Mouse (Mus musculus): Measurements from ENCODE around the gene Lat.
"Not testable (repeated sequence)": the region's sequence is repeated elsewhere in the genome, so short reads cannot be mapped to it uniquely, and the experiment has no call there.

The Lat gene

DNA sequence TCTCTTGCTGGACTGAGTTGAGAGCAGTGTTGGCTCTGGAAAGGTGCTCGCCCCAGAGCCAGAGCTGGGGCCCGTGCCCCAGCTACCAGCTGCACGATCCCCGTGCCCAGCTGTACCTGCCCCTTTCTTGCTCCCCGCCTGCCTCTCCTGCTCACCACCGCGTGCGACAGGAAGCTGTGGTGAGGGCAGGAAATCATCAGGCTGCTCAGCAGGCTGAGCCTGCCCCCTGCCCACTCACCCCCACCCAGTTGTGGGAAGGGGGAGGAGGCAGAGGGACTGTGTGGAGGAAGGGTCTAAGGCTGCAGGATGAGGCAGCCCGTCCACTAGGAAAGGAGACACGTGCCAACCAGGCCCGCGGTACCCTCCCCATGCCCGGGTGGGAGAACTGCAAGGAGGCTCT is at the start of gene Lat:
Lat (minus strand) TSS at position 178 of the 400 bp plus-strand sequence.
- DNase-seq (ENCODE audit: low spot score), result no peak

DNA sequence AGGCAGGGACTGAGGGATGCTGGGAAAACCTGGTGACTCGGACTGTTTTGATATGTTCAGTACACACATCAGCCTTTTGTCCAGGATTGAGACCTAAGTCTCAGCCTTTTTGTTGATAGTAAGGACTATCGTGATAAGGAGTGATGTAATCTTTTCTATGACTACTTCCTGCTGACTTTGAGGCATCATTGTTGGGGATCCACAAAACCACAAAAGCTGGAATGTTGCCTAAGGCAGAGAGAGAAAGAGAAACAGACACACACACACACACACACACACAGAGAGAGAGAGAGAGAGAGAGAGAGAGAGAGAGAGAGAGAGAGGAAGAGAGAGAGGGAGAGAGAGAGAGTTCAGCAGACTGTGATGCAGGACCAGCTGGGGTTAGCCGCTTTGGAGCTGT is 49.1 kb upstream of the Lat start:
- DNase-seq (ENCODE audit: low spot score), result no peak

DNA sequence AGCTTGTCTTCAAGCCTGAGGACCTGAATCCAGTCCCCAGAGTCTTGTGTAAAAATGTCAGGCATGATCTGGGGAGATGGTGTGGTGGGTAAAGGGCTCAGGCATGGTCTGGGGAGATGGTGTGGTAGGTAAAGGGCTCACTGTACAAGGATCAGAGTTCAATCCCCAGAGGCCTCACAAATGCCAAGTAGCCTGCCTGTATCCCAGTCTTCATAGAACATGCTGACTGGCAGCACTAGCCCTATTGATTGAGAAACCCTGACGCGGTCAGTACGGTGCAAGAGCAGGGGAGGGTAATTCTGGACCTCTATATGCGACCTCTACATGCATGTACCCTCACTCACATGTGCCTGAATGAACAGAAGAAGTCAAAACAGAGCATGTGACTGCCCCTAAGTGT is 48.2 kb upstream of the Lat start:
- DNase-seq (ENCODE audit: low spot score), result no peak

DNA sequence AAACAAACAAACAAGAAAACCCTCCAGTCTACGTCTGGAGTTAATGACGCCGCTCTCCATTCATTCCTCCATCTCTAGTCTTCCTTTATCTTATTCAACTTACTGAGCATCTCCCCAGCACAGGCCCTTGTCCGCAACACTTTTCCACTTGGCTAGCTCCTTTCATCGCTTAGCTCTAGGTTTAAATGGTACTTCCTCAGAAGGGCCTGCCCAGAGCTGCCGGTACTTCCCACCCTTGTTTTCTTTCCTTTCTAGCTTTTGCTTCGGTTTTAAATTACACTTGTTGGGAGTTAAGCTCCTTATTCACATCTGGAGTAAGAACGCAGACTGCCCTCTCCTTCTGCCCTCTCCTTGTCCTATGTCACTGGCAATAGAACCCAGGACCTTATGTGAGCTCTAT is 47.7 kb upstream of the Lat start:
- no peak for DNase-seq (ENCODE audit: low spot score)

DNA sequence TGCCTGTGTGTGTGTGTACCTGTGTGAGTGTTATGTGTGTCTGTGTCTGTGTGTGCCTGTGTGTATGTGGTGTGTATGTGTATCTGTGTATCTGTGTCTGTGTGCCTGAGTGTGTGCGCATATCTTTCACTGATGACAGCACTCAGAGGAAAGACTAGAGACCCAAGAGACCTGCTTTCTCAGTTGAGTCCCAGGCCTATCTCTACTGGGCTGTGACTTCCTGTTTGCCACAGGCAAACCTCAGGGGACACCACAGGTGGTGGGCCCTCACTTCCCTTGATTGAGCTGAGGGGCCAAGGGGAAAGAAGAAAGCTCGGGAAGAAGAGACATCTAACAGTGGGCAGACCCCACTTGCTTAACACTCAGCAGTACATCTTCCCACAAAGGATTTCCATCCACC is 47.2 kb upstream of the Lat start:
- DNase-seq (ENCODE audit: low spot score), result no peak

DNA sequence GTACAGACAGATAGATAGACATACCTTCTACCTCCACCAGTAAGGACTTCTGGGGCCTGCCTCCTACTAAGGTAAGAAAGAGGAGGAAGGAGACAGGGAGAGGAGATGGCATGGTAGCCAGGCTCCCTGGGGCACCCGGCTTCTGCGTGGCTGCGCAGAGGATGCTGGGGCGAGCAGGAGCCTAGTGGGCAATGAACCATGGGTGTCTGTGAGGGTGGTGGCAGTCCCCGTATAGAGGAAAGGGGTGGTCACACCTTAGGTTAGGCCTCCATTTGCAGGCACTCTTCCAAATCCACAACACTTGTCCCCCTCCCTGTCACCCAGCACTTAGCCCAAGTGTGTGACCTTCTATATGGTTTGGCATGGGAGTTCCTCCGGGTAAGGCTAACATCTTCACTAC is 45.4 kb upstream of the Lat start, which contains the start of gene Cd19:
Cd19 (minus strand) TSS at position 165 of the 400 bp plus-strand sequence.
- DNase-seq (ENCODE audit: low spot score), result no peak

DNA sequence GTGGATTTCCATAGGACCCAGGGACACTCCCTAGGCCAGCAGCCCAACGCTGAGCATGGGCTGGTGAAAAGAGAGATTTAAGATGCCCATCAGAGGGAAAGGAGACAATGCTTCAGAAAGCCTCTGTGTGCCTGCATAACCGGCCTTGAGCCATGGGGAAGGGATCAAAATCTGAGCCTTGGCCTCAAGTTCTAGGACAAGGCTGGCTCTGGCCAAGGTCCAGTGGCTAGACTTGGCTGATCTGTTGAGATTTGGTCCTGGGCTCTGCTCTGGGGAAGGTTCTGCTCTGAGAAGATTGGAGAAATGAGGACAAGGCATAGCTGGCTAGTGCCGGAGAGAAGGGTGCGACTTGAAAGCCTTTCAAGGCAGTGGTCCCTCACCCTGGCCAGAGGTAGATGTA is 41.7 kb upstream of the Lat start:
- no peak for DNase-seq (ENCODE audit: low spot score)

DNA sequence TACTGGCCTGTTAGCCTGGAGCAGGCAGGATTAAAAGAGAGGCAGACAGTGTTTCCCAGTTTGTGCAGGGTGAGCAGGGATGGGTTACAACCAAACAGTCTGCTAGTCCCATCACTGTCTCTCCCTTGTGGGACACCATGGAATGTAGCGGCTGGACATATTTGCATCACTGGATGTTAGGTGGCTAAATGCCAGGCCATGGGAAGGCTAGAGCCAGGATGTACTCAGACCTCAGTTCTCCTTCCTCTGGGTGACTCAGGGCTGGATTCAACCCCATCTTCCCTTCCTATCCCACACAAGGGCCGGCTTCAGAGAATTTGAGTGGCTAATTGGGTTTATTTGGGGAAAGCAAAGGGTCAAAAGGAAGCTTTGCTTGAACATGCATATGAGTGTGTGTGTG is 39.3 kb upstream of the Lat start:
- DNase-seq (ENCODE audit: low spot score), result no peak

DNA sequence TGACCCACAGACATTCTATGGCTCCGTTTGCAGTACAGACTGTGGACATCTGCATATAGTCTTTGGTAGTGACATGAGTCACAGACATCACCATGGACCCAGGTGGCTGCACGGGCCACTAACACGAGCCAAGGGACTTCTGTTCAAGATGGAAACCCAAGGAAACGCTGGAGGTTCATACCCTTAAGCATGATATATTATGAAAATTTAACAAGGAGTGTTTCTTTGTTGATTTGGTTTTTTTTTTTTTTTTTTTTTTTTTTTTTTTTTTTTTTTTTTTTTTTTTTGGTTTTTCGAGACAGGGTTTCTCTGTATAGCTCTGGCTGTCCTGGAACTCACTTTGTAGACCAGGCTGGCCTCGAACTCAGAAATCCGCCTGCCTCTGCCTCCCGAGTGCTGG is 33.1 kb upstream of the Lat start:
- not testable (repeated sequence) for DNase-seq (ENCODE audit: low spot score)

DNA sequence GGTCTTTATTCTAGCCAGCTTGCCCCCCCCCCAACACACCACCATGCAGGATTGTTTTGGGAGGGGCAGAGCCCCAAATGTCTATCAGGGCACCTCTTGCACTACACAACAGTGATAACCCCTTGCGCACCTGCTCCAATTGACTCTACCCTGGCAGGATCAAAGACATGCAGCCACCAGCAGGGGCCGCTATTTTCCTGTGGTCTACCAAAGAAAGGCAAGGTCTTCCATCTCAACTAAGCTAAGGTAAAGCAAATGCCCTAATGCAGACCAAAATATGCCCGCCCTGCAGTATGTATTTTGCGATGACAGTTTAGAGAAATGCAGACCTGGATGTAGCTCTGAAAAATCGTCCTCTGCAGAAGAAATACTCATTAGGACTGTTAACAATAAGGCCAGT is 30.2 kb upstream of the Lat start:
- peak; percentile 64 for DNase-seq (ENCODE audit: low spot score)

DNA sequence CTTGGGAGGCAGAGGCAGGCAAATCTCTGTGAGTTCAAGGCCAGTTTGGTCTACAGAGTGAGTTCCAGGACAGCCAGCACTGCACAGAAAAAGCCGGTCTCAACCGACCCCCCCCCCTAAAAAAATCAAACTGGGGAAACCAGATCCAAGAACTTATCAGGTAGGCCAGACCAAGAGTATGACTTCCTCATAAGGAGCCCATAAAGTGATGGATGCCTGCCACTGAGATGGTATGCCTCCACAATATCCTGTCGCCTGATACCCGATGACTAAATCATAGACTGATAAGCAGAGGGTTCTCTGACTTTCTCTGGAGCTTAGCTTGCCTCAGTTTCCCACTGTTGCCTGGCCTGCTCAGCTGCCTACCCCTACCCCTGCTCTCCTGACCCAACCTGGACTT is 28.5 kb upstream of the Lat start:
- DNase-seq (ENCODE audit: low spot score), result no peak

DNA sequence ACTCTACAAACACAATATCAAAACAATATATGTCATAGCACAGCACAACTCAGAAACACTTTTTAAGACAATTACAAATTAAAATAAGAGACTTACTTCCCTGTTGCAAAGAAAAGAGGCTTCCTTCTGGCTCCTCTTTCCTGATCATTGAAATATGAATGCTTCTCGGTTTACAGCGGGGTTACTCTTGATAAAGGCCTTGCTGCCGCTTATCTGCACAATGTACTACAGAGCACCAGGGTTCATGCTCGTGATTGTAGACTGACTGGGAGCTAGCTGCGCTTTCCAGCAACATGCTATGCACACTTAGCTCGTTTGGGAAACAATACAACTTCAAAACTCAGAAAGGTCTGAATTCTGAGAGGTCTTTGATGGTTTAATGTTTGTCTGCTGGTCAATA is 27.9 kb upstream of the Lat start:
- no peak for DNase-seq (ENCODE audit: low spot score)

DNA sequence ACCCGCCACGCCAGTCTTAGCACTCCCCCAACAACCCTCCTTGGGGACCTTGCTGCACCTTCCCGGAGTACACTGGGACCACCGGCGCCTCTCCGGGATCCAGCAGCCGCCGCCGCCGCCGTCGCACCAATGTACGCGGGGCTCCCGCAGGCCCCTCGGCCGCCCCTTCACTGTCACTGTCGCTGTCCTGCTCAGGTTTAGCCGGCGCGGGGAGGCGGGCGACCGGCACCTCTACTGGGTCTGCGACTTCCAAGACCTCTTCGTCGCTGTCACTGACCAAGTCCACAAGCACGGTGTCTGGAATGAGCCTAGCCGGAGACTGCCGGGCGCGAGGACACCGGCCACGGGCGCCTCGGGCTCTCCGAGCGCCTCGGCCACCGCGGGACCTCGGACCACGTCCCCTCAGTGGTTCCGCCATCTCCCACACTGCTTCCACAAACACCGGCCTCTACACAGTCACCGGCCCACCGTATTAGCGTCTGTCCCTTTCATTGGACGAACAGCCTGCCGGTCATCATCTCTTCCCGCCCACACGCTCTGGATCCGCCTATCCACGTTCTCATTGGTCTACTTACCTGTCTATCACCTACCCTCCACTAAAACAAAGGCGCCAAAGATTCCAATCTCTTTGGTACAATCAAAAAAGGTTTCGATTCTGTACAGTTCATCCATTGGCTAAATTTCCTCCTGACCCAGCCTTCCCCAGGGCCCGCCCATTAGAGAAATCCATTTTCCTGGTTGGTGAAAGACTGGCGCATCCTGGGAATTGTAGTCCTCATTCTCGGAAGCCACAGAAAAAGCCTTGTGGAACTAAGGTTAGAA is 27.1 kb upstream of the Lat start, which contains the start of gene Nfatc2ip:
Nfatc2ip (minus strand) TSS at position 440 of the 822 bp plus-strand sequence.
- DNase-seq (ENCODE audit: low spot score), result peak; percentile 97

DNA sequence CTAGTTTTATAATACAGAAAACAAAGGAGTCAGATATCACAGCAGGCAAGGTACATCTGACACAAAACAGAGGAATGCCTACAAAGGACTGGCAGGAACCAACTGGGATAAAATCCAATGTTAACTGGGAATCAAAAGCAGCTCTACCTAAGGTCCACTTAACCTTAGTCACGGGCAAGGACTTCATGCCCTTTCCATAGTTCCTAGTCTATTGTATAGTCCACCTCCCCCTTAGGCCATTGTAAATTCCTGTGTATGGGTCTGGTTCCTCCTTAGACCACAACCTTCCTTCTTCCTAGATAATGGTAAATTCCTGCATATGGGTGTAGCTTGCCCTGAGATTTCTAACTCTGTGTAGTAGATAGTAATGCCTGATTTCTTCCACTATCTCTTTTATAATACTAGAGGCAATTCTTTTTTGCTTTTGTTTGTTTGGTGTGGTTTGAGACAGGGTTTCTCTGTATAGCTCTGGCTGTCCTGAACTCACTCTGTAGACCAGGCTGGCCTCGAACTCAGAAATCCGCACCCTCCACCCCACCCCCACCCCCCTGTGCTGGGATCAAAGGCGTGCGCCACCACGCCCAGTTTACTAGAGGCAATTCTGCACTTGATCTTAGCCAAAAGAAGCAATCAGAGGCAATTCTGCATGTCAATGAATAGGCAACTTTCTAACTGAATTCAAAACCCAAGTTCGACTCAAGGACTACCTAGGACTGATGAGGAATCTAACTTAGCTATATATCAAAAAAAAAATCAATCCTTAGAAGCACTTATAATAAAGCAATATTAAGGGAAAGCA is 22.9 kb upstream of the Lat start:
- DNase-seq (ENCODE audit: low spot score), result not testable (repeated sequence)

DNA sequence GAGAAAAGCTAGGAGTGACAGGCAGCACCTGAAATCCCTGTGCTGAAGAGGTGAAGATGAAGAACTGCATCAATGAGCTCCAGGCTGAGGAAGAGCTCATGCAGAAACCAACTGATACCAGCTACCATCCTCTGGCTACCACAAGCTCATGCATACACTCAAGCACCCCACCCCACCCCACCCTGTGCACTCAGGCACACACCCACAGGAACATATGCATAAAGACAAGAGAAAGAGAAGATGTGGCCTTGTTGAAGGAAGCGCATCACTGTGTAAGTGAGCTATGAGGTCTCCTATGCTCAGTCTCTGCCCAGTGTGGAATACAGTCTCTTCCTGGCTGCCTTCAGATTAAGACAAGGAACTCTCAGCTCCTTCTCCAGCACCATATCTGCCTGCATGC is 18.8 kb upstream of the Lat start:
- DNase-seq (ENCODE audit: low spot score), result no peak

DNA sequence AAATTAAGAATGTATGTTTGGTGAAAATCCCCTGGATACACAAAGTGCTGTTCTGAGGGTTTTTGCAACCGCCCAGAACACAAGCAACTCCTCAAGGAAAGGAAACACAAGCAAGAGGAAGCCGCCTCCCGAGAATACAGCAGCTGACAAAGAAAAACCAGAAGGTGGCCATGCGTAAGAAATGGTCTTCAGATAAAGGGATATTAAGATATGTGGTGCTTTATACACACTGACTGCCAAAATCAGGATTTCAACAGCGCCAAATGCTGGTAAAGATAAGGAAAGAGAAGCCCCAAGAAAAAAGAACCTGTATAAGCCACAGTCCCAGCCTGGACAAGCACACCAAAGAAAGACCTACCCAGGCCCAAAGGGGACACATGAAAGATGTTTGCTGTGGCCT is 14.2 kb upstream of the Lat start:
- no peak for DNase-seq (ENCODE audit: low spot score)

DNA sequence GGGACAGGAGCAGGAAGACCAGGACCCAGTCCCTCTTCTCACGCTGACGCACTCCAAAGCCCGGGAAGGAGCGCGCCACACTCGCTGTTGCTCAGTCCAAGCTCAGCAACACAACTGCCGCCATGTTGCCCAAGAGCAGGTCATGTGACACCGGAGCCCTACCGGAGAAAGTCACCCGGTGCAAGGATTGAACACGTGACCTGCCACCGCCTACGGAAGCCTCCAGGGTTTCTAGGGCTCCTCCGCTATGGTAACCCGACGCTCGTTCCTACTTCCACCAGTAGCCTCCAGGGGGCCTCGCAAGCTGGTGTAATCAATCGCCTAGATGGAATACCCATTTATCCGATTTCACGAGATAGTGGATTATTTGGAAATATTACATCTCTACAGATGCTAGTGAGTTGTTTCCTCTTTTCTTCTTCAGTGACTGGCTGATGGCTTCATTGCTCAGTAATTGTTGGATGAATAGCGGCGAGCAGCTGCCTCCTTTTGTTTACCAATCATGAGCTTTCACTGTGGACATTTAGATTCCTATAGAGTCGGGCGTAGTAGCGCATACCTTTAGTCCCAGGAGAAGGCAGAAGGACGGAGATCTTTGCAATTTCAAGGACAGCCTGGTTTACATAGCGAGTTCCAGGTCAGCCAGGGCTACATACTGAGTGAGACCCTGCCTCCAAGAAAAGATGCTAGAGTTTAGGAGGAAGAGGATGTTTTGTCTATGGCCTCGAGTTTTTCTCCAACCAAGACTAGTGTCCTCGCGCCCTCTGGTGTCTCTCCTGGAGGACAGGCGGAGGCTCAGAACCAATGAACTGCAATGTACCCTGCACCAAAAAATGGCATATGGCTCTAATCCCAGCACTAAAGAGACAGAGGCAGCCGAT is 8.1 kb upstream of the Lat start, which contains the start of gene Spns1:
Spns1 (minus strand) TSS at position 173 of the 881 bp plus-strand sequence.
- peak; percentile 92 for DNase-seq (ENCODE audit: low spot score)

DNA sequence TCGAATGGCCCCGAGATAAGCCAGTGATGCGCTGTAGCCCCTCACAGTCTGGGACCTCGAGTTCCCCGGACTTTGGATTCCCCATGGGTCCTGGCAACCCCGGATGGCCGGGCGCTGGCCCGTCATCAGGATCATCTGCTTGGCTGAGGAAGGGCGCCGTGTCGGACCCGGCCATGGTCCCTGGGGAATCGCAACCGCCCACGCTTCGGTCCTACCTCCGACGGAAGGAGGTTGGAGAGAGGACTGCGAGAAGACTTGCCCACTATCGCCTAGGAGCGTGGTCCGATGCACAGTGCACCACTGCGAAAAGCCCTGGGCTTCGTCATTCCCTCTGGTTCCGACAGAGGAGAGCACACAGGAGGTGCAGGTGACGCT is 7.5 kb upstream of the Lat start:
- no peak for DNase-seq (ENCODE audit: low spot score)

DNA sequence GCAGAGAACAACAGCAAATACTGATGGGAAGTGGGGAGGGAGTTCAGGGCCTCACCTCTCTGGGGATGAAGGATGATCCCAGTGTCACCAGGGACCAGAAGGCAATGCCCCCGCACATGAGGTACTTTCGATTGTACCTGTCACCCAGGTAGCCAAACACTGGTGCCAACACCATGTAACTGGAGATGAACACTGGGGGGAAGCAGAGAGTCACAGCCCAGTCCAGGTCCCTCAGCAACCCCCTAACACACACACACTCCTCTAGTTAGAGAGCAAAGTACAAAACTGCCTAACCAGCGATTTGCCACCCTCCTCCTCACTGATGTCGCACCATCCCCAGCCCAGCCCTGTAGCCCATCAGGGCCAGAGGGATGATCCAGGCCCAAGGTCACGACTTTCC is 5.6 kb upstream of the Lat start:
- no peak for DNase-seq (ENCODE audit: low spot score)

DNA sequence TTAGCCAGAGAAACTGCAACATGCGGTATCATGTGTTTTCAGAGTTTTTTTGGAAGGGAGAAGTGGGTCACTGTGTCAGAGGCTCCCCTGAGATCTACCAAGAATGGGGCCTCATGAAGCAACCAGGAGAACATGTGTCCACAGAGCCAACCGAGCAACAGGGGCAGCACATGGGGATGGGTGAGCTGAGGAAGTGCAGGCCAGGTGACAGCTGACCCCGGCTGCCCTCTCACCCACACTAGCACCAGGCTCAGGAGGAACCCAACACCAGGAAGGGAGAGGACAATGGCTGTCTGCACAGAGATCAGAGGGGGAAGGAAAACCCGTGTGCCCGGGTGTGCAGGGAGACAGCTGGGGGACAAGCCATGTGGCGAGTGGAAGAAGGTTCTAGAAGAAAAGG is 5.2 kb upstream of the Lat start:
- DNase-seq (ENCODE audit: low spot score), result no peak

DNA sequence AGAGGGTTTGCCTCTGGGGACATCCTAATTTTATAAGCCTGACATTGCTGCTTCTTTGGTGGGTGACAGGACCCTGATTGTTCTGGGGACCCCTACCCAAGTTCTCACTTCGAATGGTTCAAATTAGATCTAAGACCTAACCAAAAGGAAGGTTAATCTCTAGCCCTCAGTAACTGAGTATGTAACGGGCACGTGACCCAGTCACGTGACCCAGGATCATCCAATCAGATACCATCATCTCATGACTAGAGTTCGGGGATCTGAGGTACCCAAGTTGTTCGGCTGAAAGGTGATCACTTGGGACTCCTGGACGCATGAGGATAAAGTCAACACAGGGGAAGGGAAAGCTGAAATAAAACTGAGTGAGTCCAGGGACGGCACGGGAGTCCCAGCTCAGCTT is 3.6 kb upstream of the Lat start:
- DNase-seq (ENCODE audit: low spot score), result no peak

DNA sequence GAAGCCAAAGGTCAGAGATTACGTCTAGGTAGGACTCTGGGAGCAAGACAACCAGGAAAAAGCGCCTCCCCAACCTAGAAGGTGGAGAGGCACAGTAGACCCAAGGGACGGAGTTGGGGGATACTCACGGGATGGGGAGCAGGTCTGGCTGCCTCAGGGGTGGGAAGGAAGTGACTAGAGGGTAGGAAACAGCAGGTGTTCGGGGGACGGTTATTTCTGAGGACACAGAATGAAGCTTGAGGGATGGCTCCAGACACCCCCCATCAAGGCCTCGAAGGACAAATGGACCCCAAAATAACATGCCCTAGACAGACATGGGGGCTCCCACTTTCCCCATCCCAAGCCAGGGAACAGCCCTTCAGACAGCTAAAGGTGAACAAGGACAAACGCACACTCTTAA is 1.0 kb downstream of the Lat start:
- no peak for DNase-seq (ENCODE audit: low spot score)

Measured in yolk sac, embryonic 10.5 days (tissue).